Mouse (Mus musculus): Measurements from ENCODE around the gene Stxbp3.

Stxbp3 gene

GRCm38 (mm10) chr3:108762597-108763111 lies 77.7 kb downstream of the Stxbp3 start:
- DNase-seq (ENCODE audit: low spot score): no peak

- DNase-seq (ENCODE audit: low spot score): no peak
These were observed 80.5 kb downstream of the Stxbp3 start for GRCm38 (mm10) chr3:108759566-108760420.

GRCm38 (mm10) chr3:108757570-108757969 lies 82.8 kb downstream of the Stxbp3 start:
- no peak for DNase-seq (ENCODE audit: low spot score)

- no peak for DNase-seq (ENCODE audit: low spot score)
These were observed 84.2 kb downstream of the Stxbp3 start for GRCm38 (mm10) chr3:108756131-108756530.

GRCm38 (mm10) chr3:108755542-108755941 lies 84.8 kb downstream of the Stxbp3 start:
- no peak for DNase-seq (ENCODE audit: low spot score)

- DNase-seq (ENCODE audit: low spot score): no peak
These were observed 85.8 kb downstream of the Stxbp3 start for GRCm38 (mm10) chr3:108754541-108754940.

- no peak for DNase-seq (ENCODE audit: low spot score)
These were observed 88.6 kb downstream of the Stxbp3 start for GRCm38 (mm10) chr3:108751691-108752090.

GRCm38 (mm10) chr3:108751061-108751460 lies 89.3 kb downstream of the Stxbp3 start:
- DNase-seq (ENCODE audit: low spot score): no peak

- DNase-seq (ENCODE audit: low spot score): no peak
These were observed 96.3 kb downstream of the Stxbp3 start for GRCm38 (mm10) chr3:108744060-108744459.
